ENCODE assay signal across 8 mouse cellular contexts in the genomic region with DNA sequence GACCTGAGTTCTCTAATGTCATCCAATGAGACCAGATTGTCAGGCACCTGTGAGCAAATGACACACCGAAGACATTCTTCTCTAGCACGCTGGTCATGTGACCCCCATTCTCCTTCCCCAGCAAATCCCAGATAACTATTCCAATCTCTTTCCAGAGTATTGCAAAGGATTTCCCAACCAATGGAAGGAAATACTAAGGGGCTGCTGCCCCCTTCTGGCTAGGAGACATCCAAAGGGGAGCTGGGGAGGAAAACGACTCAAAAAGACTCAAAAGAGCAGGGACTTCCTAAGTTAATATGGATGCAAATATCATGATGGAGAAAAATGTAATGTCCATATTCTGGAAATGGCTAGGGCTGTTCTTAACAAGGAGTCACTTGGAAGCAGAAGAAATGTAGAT.
DNase-seq lines count a peak whose midpoint lies in the region; TF ChIP-seq lines count a peak whose summit lies in the region.
"Had no signal": no experiment of that assay in that cellular context is flagged by ENCODE, and none has a peak within 500 bp of the region (broad histone marks: within the 10 kb centered on the region; RNA-seq: fewer than 3 reads in every experiment).

No protein-coding gene starts in this region.

- no peaks in the 10 kb centered on the region for H3K79me2 ChIP-seq in C2C12 (ENCODE audit: control insufficient read depth, insufficient read depth)

- H3K4me3 ChIP-seq in C2C12 (ENCODE audit: insufficient read depth, poor library complexity, severe bottlenecking): no peak overlapping the region
- H3K4me3 ChIP-seq: hindbrain, embryonic 15.5 days had no signal

- DNase-seq in kidney, adult 18-20 months: peak; percentile 43
- DNase-seq in kidney, adult 11 months: no peak
- peak; percentile 47 for DNase-seq in Muller cell, postnatal 12 days (ENCODE audit: inconsistent ontology term)
- DNase-seq in embryo, embryonic 11 days: peak; percentile 66
- peak; percentile 64 for DNase-seq in retina, embryonic 14.5 days (ENCODE audit: low spot score)
- DNase-seq in spleen, postnatal 14 days (ENCODE audit: low spot score in 2 of 2): no peak

- H3ac ChIP-seq in C2C12 (ENCODE audit: control insufficient read depth, insufficient read length, low read depth): no peak overlapping the region

- H3K36me3 ChIP-seq in C2C12 (ENCODE audit: control insufficient read depth, insufficient read depth): no peaks in the 10 kb centered on the region
- H3K36me3 ChIP-seq: hindbrain, embryonic 15.5 days had no signal

- H3K27me3 ChIP-seq in C2C12 (ENCODE audit: control insufficient read depth, insufficient read depth, insufficient read length): no peaks in the 10 kb centered on the region
- H3K27me3 ChIP-seq: hindbrain, embryonic 15.5 days had no signal

- no peaks in the 10 kb centered on the region for H3K79me3 ChIP-seq in C2C12 (ENCODE audit: low read depth)

- no peak for TF ChIP-seq CTCF in C2C12 (IDR thresholded peaks at IDR 0.05; ENCODE audit: control insufficient read depth, insufficient read depth, insufficient read length)

TF ChIP-seq in C2C12, 6 proteins besides CTCF, POLR2A, EP300 and RAD21:
- TF ChIP-seq FOSL1 (IDR thresholded peaks at IDR 0.05; ENCODE audit: insufficient read depth, low read length, poor library complexity, severe bottlenecking) (no peak), MAX (IDR thresholded peaks at IDR 0.05) (no peak), MYOD1 (IDR thresholded peaks at IDR 0.05; ENCODE audit: control insufficient read depth, insufficient read length, low read depth) (no peak), MYOG (IDR thresholded peaks at IDR 0.05; ENCODE audit: control insufficient read depth, extremely low read depth, insufficient read length) (no peak), CEBPB (IDR thresholded peaks at IDR 0.05; ENCODE audit: low read depth) (peak; percentile 22)
TF ChIP-seq in C2C12: peak in this region for 1.

Comparison
In these comparisons a context has a peak if more than half of its experiments do, and no peak if none do; other contexts are left out.
1. DNase-seq: peak in kidney, adult 18-20 months (single experiment), Muller cell, postnatal 12 days (single experiment), embryo, embryonic 11 days (single experiment) and retina, embryonic 14.5 days (single experiment); none in kidney, adult 11 months (single experiment) and spleen, postnatal 14 days (0 of 2).